Mouse (Mus musculus) erythroblast, embryonic 14.5 days (primary cell): ENCODE results near the gene Trpm3.

Experiments used
- GATA1 ChIP-seq: IDR thresholded peaks from 2 replicates; pipeline ENCODE4 v1.6.1; 2012; ENCODE audit warnings: low read length, inconsistent platforms, mixed read lengths
- TAL1 ChIP-seq: IDR thresholded peaks from 3 replicates; pipeline ENCODE4 v1.6.1; 2012; ENCODE audit warnings: low read length, inconsistent platforms, mixed read lengths

- TF ChIP-seq GATA1 (no peak), TAL1 (no peak)
Observed at GRCm38 (mm10) chr19:22736870-22737269, 598.0 kb downstream of the Trpm3 start.
